Mouse (Mus musculus) urinary bladder, postnatal 36 days (tissue): ENCODE data around the gene Adgrl1.

Experiments
- DNase-seq, 2 experiments: peaks; one replicate each; pipeline ENCODE4 v3.0.0; 2022; ENCODE audit warnings: low spot score in 2 of 2, mixed read lengths in 1 of 2

Adgrl1 gene

DNA sequence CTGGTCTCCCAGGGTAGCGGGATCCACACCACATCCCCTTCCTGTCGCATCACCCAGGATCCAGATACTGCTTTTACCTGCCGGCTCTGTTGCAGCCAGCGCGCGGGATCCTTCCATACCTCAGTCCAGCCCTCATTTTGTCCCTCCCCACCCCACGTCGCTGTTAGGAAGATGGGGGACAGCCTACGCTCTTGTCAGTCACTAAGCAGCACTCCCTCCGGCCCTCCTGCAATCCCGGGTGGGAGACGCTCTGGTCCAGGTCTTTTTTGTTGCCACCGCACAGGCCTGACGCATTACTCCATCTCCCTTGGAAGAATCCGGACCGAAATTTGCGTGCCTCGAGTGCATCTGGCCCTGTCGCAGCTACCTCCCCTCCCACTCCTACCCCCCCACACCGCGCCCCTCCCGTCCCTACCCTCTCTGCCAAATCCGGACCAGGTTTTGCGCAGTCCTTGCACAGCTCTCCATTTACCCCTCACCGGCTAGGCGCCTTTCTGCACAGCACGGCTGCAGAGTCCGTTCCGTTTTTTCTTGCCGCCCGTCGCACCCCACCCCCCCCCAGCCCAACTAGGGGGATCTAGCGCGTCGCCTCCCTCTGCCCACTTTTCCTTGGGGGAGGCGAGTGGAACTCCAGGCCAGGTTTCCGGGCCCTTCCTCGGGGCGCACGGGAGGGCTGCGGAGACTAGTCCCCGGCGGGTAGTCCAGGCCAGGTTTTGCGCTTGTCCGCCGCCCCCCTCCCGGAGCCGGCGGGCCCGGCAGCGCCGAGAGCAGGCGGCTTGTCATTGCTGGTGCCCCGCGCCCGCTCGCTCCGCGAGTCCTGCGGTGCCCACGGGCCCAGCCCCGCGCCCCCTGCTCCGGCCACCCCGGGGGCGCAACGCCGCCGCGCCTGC, at the start of gene Adgrl1:
Gene Adgrl1, plus strand, starts transcription at position 743 of the 890 bp plus-strand sequence.
- peak; percentile 81 for DNase-seq

DNA sequence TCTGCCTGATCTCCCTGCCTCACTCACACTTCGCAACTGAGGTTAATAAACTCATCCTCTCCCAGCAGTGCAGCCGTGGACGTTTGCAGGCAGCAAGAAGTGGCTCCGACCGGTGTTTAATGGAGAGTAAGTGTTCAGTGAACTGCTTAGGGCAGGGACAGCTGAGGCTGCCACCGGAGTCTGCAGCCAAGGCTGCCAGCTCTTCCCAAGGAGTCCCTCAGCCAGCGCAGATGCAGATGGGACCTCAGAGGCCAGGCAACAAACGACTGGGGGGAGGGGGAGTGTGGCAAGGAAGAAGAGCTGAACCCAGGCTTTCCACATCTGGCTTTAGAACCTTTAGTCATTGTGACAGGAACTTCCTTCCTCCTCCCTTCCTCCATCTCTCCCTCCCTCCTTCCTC, 47.6 kb upstream of the Adgrl1 start:
- no peak for DNase-seq

DNA sequence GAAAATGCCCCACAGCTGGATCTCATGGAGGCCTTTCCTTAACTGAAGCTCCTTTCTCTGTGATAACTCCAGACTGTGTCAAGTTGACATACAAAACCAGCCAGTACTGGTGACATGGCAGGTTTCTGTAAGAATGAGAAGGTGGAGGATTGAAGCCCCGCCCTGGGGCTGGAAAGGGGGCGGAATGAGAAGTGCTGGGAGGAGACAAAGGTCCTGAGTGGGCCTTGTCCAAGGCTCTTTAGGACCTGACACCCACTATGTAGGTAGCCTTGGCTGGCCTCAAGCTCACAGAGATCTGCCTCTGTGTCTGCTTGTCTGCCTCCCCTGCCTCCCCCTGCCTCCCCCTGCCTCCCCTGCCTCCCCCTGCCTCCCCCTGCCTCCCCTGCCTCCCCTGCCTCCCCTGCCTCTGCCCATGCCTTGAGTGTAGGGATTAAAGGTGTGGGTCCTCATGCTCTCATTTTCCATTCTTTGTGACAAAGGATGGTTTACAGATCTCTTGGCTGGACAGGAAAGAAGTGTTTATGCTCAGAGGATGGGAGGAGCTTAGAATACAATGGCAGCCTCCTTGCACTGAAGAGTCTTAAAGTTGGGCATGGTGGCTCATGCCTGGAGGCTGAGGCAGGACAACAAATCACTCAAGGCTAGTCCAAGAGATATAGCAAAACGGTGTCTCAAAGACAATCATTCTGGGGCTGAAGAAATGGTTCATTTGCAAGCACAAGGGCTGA, 46.4 kb upstream of the Adgrl1 start:
- DNase-seq = no peak

DNA sequence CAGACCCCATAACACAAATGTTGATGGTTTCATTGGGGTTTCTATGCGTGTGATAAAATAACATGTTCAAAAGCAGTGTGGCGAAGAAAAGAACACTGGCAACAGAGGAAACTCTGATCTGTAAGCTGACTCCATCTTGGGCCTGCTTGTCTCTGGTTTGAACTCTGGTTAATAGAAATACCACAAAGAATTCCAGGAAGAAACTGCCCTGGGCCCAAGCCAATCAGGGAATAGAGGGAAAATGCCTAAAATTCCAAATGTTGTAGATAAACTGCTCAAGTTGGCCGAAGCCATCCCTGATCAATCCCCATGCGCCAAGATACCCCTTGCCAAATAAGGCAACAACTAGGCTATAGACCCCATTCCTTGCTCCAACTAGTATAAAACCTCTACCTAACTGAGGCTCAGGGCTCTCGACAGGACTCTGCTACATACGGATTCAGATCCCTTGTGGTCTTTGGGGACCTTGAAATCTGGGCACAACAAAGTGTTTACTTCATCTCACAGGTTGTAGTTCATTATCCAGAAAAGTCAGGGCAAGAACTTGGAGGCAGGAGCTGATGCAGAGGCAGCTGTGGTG, 43.3 kb upstream of the Adgrl1 start:
- DNase-seq = no peak

DNA sequence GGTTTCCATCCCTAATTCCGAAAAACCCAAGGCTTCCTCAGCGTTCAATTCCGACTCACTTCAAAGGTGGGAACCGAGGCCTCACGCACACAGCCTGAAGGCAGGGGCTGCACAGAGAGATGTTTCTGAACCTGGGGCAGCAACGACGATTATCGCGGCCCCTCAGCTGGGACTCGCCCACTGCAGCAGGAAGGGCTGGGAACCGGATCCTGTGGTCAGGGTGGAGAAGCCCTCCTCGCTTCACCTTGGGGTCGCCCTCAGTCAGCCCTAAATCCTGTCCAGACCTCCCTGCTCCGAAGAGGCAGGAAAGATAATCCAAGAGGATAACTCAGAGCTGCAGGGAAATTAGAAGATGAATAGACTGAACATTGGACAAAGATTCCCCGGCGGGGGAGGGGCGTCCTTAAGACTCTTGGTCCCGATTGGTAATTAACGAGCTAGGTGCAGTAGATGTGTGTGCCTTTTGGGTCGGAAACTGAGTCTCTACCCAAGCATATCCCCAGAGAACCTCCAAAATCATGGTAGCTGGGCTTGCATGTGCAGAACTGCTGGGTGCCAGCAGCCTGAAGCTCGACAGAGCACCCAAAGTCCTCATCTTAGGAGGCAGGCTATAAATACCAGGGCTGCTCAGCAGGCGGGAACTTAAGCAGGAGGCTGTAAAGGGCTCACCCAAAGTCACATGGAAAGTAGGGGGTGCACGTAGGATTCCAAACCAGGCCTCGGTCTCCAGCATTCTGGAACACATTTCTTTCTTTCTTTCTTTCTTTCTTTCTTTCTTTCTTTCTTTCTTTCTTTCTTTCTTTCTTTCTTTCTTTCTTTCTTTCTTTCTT, 37.3 kb upstream of the Adgrl1 start:
- DNase-seq = no peak

DNA sequence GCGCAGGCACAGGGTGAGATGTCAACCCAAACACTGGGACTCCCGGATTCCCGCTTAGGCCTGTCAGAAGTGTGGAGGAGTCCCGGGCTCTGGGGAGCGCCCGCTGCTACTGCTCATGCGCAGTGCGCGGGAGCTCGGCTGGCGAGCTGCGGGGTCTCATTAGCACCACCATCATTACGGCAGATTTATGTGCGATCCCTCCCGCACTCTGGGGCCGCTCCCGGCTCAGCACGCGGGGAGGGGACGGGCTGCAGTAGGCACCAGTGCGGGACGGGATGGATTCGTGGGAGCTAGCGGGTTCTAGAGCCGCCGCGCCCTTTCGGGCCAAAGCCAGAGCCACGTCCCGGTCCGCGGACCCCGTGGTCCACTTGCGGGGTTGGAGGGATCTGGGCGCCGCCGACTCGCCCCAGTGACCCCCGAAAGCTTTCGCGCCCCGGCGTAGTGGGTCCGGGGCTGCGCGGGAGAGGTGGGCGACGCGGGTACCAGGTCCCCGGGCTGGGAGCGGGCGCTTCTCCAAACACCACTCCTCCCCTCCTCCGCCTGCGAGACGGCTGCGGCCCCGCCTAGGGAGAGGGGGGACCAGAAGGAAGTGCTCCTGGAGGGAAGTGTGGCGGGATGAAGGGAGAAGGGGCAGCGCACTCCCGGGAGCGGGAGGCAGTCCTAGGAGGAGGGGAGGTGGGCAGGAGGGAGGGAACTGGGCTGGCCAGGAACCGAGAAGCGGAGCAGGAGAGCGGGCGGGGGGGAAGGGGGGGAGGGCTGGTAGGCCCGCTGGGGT, 24.8 kb upstream of the Adgrl1 start:
- DNase-seq = peak in 1 of 2 experiments; percentile 32

DNA sequence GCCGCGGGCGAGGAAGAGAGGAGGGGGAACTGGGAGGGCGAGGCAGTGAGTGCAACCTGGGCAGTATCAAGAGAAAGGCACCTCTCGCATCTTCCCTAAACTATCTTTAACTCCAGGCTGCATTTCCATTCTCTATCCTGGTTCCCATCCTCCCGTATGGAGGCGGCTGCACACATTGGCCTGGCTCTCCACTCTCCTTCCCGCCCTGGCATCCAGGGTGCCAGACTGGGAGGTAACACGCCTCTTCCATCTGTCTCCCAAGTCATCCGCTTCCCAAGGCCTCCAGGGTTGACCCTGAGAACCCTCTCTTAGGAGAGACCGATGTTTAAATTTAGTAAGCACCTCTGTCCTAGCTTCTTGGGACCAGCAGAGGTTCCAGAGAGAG, 24.3 kb upstream of the Adgrl1 start:
- no peak for DNase-seq

DNA sequence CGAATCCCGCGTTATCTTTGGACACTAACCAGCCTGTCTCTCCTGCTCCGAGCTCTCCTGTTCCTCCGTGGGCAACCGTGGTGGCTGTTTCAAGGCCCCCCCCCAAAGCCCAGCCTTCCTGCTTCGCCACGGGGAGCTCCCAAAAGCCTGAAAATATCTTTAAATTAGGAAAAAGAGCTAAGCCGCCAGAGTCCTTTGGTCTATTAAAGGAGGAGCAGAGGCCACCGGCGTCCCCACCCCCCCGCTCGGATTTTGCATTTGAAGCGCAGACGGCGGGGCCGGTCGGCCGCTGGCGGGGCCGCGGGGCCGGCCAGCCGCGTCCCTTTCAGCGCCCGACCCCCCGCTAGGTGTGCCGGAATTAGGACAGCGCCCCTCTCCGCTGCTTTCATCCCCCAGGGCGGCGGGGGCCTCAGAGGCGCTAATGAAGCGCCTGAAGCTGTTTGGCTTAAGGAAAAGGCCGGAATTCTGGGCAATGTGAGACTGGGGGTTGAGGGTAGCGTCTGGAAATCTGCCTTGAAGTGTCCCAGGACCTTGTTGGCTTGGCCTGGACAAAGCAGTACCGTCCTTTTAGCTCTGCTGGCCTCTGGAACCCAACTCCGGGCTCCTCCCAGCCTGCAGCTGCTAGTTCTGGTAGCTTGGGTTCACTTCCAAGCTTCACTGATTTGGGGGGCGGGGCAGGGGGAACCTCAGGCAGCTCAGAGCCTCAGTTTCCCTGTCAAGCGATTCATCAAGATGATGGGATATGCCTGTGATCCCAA, 23.6 kb upstream of the Adgrl1 start:
- no peak for DNase-seq

DNA sequence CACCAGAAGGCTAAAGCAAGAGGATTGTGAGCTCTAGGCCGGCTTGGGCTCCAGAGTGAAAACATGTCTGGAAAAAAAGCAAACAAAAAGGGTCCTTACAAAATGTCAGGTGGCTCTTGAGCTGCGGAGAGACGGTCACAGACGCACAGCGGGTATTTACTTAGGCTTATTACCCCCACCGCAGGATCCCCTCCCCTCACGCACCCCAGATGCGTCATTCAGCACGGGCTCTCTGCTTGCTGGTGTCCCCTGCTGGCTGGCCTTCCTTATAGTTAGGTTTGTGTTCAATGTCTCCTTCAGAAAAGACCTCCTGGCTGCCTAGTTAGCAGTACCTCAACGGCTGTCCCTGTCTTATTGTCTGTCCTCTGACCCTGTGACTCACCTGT, 23.1 kb upstream of the Adgrl1 start:
- no peak for DNase-seq

DNA sequence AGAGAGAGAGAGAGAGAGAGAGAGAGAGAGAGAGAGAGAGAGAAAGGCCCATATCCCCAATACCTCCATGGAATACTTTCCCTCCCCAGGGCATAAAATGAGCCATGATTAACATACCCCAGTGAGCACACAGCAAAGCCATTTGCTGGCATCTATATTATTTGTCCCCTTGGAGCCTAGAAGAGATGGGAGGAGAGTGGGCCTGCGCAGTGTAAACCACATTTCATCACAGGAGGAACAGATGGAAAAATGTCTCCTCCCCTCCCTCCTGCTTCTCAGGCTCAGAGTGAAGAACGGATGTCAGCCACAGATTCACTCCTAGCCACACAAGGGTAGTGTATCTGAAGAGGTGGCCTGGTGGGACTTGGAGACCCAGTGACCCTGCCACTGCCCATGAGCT, 11.5 kb upstream of the Adgrl1 start:
- no peak for DNase-seq

DNA sequence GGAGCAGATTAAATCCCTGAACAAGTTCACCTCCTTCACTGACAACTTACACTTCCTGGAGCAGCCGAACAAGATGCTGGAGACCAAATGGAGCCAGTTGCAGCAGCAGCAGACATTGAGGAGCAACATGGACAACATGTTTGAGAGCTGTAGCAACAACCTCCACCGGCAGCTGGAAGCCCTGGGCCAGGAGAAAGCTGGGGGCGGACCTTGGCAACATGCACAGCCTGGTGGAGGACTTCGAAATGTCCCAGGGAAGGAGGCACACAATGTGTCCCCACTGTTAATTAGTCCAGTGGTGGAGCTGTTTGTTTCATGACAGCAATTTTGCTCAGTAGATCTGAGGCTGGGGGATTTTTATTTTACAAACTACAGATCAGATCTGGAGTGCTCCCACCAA, 7.8 kb upstream of the Adgrl1 start:
- DNase-seq = no peak

DNA sequence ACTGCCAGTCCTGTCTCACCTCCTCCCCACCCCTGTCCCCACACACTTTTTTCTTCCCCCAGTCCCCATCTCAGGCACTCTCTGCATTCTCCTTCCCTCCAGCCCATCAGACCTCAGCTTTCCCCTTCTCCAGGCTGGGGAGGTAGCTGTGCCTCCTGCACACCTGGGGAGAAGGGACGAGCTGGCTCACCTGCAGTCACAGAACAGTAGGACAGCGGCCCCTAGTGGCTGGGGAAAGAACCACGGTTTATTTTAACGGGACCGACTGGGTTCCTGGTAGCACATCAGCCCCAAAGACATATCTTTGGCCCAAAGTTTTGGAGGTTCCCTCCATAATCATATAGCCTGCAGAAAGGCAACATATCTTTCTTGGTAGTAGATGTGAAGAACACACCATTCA, 6.0 kb upstream of the Adgrl1 start:
- peak; percentile 77 to 78 for DNase-seq

DNA sequence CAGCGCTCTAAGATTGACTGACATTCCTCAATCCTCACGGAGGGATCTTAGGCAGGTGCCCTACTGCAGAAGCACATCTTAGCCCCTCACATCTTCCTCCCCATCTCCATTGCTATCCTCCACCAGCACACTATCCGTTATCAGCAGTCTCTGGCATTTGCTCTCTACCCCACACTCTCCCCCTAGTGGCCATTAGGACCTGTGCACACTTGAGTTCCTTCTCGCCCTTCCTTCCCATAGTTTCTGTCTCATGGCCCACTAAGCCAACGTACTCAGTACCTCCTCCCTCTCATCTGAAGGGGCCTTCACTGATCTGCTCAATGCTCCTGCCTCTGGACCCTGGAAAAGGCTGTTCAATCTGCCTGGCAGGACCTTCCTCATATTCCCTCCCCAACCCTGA, 4.0 kb upstream of the Adgrl1 start:
- no peak for DNase-seq

DNA sequence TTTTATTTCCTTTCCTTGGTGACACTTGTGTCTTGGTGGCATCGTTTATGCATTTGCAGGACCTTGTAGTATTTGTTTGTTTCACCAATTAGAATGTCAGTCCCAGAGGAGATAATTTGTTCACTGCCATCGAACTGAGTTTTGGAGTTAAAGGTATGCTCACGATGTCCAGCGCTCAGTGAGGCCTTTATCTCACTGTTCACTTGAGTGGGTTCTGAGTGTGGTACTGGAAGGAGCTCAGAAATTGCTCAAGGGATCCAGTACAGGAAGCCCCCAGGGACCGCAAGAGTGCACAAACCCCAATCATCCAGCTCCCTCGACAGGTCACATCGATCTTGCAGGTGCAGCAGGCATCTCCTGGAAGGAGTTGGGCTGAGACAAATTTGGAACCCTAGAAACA, 3.4 kb upstream of the Adgrl1 start:
- no peak for DNase-seq

DNA sequence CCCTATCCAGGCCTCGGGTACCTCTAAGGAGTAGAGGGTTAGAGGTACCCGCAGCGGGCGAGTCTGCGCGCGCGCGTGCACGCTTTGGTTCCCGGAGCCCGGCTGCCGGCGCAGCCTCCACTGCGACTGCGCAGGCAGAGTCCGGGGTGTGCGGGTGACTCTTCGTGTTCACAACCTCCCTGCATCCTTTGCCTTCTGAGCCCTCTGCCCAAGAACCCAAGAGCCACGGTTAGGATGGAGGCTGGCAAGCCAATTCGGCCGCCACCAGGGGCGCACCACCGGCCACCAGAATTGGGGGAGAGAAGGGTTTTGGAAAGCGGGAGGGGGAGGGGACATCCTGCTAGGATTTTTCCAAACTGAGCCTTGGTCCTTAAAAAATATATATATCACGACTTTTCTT, 2.7 kb upstream of the Adgrl1 start:
- no peak for DNase-seq

DNA sequence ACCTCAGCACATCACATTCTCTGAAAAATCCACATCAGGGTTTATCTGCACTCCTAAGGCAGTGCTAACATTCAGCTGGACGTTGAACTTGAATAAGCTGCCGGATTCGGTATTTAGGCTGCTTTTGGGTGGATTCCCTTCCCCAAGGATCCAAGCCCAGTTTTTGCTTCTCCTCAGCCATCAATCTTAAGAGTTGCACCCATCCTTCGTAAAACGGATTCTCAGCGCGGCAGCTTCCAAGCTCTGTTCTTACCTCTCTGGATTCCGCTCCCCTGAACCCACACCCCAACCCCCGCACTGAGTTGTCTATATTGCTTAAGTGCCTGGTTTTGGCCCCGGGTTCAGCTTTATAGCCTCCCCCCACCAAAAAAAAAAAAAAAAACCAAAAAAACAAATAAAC, 1.4 kb upstream of the Adgrl1 start:
- no peak for DNase-seq

DNA sequence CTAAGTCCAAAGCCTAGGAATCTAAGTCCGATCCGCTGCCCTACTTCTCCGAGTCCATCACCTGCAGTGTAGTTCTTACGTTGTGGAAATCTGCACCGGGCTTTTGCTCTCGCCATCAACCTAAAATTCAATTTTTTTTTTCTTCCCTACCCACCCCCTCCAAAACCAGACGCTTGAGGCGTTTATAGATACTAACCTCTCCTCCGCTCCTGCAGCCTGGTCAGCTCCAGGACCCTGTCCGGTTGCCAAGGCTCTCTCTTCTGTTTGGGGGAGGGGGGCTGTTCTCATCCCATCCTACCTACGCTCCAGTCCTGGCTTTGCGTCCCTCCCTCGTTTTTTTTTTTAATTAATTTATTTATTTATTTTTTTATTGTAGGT, 931 bp upstream of the Adgrl1 start:
- peak; percentile 28 to 36 for DNase-seq

DNA sequence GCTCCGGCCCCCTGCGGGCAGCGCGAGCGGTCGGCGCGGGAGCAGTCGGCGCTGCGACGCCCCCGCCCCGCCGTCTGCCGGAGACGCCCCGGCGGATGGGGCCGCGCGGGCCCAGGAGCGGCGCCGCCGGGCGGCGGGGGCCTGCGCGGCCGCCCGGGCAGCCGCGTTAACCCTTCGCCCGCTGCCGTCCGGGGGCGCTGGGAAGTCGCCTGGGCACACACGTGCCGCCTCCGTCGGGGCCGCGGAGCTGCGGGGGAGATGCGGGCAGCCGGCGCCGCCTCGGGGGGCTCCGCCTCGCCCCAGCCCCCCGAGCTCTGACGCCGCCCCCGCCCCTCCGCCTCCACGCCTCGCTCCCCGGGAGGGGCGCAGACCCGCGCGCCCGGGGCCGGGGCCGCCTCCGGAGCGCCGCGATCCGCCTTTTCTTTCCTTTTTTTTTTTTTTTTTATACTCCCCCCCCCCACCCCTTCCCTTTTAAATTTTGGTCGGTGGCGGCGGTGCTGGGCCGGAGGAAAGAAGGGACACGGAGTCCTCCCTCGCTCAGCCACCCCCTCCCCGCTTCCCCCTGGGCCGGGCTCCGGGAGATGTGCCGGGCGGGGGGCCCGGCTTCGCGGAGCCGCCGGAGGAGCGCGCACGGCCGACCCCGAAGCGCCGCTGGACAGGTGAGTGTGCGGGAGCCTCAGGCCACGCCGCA, 506 bp downstream of the Adgrl1 start:
- no peak for DNase-seq

DNA sequence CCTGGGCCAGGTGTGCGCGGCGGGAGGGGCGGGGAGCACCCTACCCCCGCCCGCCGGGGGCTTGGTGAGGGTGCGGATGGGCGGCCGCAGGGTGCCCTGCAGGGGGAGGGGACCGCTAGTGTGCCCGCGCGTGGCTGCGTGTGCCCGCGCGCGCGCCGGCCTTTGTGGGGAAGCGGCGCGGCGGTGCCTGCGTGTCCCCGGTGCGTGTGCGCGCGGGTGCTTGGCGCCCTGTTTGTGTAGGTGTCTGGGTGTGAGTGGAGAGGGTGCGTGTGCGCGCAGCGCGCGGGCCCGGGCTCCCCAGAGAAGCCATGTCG, 1.0 kb downstream of the Adgrl1 start:
- DNase-seq = no peak
